Mouse (Mus musculus): ENCODE data around the gene Cldn5. TPM values are rescaled to one million over a fixed set of nuclear protein-coding genes. Genes with fewer than 3 reads are reported as not detected.

Cldn5 gene
- polyA plus RNA-seq, 1 experiment from 2014 or later, result 27.2 TPM

DNA sequence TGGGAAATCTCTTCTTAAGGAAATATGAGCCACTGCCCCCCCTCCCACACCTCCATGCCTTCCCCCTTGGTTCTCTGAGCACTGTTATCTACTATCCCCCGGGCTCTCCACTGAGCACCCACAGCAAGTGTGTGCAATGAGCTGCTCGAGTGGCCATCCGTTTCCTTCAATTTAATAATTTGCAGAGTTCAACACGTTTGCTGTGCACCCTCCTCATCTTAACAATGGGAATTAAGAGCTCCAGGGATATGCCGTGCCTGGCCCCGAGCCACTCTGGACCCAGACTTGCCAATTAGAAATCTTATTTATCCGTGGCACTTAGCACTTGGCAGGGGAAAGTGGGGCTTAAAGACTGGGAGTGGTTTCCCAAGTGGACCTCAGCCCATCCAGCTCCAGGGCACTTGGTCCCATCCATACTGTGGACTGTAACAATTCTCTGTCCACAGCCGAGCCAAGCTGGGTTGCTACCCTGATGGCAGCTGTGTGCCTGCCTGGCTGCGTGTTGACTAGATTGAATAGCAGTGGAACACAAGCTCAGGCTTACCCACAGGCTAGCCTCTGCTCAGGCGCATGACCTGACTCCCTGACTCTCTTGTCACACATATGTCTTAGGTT is 24.7 kb upstream of the Cldn5 start:
- H3K27me3 ChIP-seq (replicated peaks; ENCODE audit: control insufficient read depth, insufficient read depth, low read length), result no peaks in the 10 kb centered on the region
- H3K9ac ChIP-seq (ENCODE audit: low read depth, low read length), result no peak overlapping the region
- WGBS, result 72% methylated on average over 10 of the region's 10 CpGs
- H3K36me3 ChIP-seq (ENCODE audit: control insufficient read depth, insufficient read depth, low read length), result no peaks in the 10 kb centered on the region
- no peak for ATAC-seq
- H3K27ac ChIP-seq (ENCODE audit: low read length), result no peak overlapping the region
- no peak overlapping the region for H3K4me2 ChIP-seq (ENCODE audit: low read depth, low read length)
- no peaks in the 10 kb centered on the region for H3K9me3 ChIP-seq (ENCODE audit: control insufficient read depth, low read length)
- H3K4me3 ChIP-seq (ENCODE audit: low read length), result no peak overlapping the region
- no peaks in the 10 kb centered on the region for H3K4me1 ChIP-seq (ENCODE audit: control insufficient read depth, insufficient read depth, low read length)

DNA sequence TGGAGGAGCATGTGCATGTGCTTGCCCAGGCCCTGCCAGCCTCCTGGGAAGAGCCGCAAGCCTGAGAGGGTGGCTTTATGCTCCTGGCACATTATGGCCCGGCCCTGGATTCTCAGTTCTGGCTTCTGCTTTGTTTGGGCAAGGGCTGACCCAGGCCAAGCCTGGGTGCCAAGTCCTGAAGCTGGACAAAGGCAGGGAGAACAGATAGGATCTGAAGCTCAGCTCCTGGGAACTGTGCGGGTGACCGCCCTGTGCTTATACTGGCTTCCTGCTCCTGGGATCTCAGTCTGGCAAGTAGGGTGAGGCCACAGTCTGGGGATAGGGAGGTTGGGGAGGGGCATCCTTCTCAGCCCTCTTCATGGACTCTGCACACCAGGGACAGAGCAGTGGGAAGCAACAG is 14.9 kb upstream of the Cldn5 start:
- ATAC-seq, result no peak
- 85% methylated on average over 4 of the region's 4 CpGs for WGBS

DNA sequence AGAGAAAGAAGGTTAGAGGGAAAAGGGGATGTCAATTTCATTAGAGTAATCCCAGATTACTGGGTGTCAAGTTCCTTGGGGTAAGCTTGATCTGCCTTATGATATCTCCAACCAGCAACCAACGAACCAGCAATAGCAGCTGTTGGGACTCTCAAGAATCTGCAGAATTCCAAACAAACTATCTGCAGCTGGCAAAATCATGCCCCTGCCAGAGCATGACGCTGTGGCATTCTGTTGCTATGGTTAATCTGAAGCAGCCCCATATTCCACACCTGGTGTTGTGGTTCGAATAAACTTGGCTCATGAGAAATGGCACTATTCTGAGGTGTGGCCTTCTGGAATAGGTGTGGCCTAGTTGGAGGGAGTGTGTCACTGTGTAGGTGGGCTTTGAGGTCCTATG is 13.7 kb upstream of the Cldn5 start:
- Histone ChIP-seq H3K27ac (ENCODE audit: low read length) (no peak overlapping the region), H3K4me3 (ENCODE audit: low read length) (no peak overlapping the region), H3K4me2 (ENCODE audit: low read depth, low read length) (no peak overlapping the region), H3K9ac (ENCODE audit: low read depth, low read length) (no peak overlapping the region), H3K4me1 (ENCODE audit: control insufficient read depth, insufficient read depth, low read length) (no peaks in the 10 kb centered on the region), H3K9me3 (ENCODE audit: control insufficient read depth, low read length) (no peaks in the 10 kb centered on the region), H3K36me3 (ENCODE audit: control insufficient read depth, insufficient read depth, low read length) (no peaks in the 10 kb centered on the region), H3K27me3 (replicated peaks; ENCODE audit: control insufficient read depth, insufficient read depth, low read length) (no peaks in the 10 kb centered on the region)
- no peak for ATAC-seq
- WGBS, result 60% methylated on average over 3 of the region's 3 CpGs

More for the DNA sequence above, 14.9 kb upstream of the Cldn5 start:
- Histone ChIP-seq H3K9me3 (ENCODE audit: control insufficient read depth, low read length) (no peaks in the 10 kb centered on the region), H3K27ac (ENCODE audit: low read length) (no peak overlapping the region), H3K4me2 (ENCODE audit: low read depth, low read length) (no peak overlapping the region), H3K4me3 (ENCODE audit: low read length) (no peak overlapping the region), H3K9ac (ENCODE audit: low read depth, low read length) (no peak overlapping the region), H3K27me3 (replicated peaks; ENCODE audit: control insufficient read depth, insufficient read depth, low read length) (no peaks in the 10 kb centered on the region), H3K4me1 (ENCODE audit: control insufficient read depth, insufficient read depth, low read length) (no peaks in the 10 kb centered on the region), H3K36me3 (ENCODE audit: control insufficient read depth, insufficient read depth, low read length) (no peaks in the 10 kb centered on the region)

DNA sequence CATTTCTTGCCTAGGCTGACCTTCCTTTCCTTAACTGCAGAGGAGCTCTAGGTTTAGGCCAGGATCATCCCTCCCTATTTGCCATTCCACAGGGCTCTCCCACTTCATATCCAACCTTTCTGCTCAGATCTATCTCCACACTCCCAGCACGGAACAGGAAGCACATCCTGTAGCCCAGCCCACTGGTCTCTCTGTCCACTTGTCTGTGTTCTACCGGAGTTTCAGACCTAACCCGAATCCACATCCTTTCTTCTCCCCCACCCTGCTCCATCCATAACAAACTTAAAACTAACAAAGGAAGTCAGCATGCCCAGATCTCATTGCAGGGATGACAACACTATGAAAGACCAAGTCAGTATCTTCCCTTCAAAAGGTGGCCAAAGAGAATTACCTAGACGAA is 10.3 kb upstream of the Cldn5 start:
- Histone ChIP-seq H3K36me3 (ENCODE audit: control insufficient read depth, insufficient read depth, low read length) (no peaks in the 10 kb centered on the region), H3K4me3 (ENCODE audit: low read length) (no peak overlapping the region), H3K4me2 (ENCODE audit: low read depth, low read length) (no peak overlapping the region), H3K9ac (ENCODE audit: low read depth, low read length) (no peak overlapping the region), H3K9me3 (ENCODE audit: control insufficient read depth, low read length) (no peaks in the 10 kb centered on the region), H3K27me3 (replicated peaks; ENCODE audit: control insufficient read depth, insufficient read depth, low read length) (no peaks in the 10 kb centered on the region), H3K4me1 (ENCODE audit: control insufficient read depth, insufficient read depth, low read length) (no peaks in the 10 kb centered on the region), H3K27ac (ENCODE audit: low read length) (no peak overlapping the region)
- no peak for ATAC-seq
- WGBS, result 66% methylated on average over 4 of the region's 4 CpGs

DNA sequence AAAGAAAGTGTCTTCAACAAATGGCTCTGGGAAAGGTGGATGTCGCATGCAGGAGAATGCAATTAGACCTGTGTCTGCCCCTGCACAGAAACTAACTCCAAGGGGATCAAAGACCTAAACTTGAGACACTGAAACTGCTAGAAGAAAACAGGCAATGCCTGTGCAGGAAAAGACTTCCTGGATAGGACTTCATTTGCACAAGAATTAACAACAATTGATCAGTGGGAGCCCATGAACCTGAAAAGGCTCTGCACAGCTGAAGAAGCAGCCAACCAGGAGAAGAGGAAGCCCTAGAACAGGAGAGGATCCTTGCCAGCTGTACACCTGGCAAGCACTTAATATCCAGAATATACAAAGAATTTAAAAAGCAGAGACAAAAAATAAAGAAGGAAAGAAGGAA is 7.1 kb upstream of the Cldn5 start:
- Histone ChIP-seq H3K4me2 (ENCODE audit: low read depth, low read length) (no peak overlapping the region), H3K9ac (ENCODE audit: low read depth, low read length) (no peak overlapping the region), H3K27me3 (replicated peaks; ENCODE audit: control insufficient read depth, insufficient read depth, low read length) (no peaks in the 10 kb centered on the region), H3K4me1 (ENCODE audit: control insufficient read depth, insufficient read depth, low read length) (no peaks in the 10 kb centered on the region), H3K36me3 (ENCODE audit: control insufficient read depth, insufficient read depth, low read length) (no peaks in the 10 kb centered on the region), H3K27ac (ENCODE audit: low read length) (no peak overlapping the region), H3K9me3 (ENCODE audit: control insufficient read depth, low read length) (no peaks in the 10 kb centered on the region), H3K4me3 (ENCODE audit: low read length) (no peak overlapping the region)
- WGBS, result 60% methylated on average over 1 of the region's 1 CpGs
- ATAC-seq, result no peak

DNA sequence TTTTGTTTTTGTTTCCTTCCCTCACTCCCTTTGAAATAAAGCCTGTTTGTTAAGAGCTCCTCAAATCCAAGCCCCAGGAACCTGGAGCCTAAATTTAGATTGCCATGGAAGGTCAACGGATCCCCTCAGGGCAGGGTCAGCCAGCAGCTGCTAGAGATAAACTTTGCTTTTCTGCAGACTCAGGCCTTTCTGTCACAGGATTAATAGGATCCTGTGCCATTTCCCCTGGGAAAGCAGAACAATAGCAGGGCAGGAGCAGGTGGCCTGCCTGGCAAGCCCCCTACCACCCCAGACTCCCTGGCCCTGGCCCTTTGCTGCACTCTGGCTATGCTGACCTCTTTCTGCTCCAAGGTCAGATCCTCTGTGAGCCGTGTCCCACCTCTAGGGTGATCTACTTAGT is 2.7 kb upstream of the Cldn5 start:
- Histone ChIP-seq H3K4me2 (ENCODE audit: low read depth, low read length) (no peak overlapping the region), H3K36me3 (ENCODE audit: control insufficient read depth, insufficient read depth, low read length) (no peaks in the 10 kb centered on the region), H3K27me3 (replicated peaks; ENCODE audit: control insufficient read depth, insufficient read depth, low read length) (peaks cover 34% of the 10 kb centered on the region), H3K27ac (ENCODE audit: low read length) (no peak overlapping the region), H3K4me1 (ENCODE audit: control insufficient read depth, insufficient read depth, low read length) (peaks cover 9% of the 10 kb centered on the region; the same call in 1 of the 2 replicates), H3K4me3 (ENCODE audit: low read length) (no peak overlapping the region), H3K9me3 (ENCODE audit: control insufficient read depth, low read length) (no peaks in the 10 kb centered on the region), H3K9ac (ENCODE audit: low read depth, low read length) (no peak overlapping the region)
- no peak for ATAC-seq
- WGBS, result 29% methylated on average over 2 of the region's 2 CpGs

DNA sequence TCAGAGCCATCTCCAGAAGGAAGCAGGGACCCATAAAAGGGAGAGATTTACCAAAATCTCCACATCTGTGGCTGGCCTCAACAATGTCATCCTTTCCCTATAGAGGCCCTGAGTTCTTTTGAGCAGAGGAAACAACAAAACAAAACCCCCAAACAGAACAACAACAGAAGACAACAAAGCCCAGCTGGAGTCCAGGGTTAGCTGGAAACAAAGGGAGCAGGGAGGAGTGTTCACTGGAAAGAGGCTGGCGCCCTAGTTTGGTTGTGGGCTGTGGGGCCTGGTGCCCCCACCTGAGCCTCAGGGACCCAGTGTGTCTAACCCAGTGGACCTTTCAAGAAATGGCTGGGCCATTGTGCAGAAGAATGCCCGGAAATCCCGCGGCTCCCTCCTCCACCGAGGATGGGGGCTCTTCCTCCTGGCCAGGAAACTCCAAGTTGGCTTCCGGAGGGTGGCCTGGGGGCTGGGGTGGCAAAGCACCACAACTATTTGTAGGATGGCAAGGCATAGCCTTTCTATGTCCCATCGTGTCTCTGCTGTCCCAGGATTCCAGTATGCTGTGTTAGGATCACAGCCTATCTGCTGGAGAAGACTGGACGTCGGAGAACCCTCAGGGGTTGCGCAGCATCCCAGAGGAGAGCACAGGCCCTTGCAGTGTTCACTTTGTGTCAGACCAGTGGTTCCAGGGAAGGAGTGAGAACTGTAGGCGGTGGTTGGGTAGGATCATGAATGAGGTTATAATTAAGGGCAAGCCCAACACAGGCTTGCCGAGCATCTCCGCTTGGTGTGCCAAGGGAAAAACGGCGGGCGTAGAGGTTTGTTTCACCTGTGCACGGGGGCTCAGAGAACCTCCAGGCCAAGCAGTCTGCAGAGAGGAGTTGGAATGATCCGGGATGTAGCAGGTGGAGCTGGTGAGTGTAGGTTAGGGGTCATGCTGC is 759 bp upstream of the Cldn5 start:
- no peak overlapping the region for H3K9ac ChIP-seq (ENCODE audit: low read depth, low read length)
- no peaks in the 10 kb centered on the region for H3K9me3 ChIP-seq (ENCODE audit: control insufficient read depth, low read length)
- WGBS, result 40% methylated on average over 18 of the region's 18 CpGs
- H3K4me3 ChIP-seq (ENCODE audit: low read length), result no peak overlapping the region
- H3K36me3 ChIP-seq (ENCODE audit: control insufficient read depth, insufficient read depth, low read length), result no peaks in the 10 kb centered on the region
- ATAC-seq, result no peak
- H3K27ac ChIP-seq (ENCODE audit: low read length), result peak overlapping the region; percentile 48; the same call in 1 of the 2 replicates
- peaks cover 9% of the 10 kb centered on the region; the same call in 1 of the 2 replicates for H3K4me1 ChIP-seq (ENCODE audit: control insufficient read depth, insufficient read depth, low read length)
- H3K4me2 ChIP-seq (ENCODE audit: low read depth, low read length), result no peak overlapping the region
- H3K27me3 ChIP-seq (replicated peaks; ENCODE audit: control insufficient read depth, insufficient read depth, low read length), result peaks cover 39% of the 10 kb centered on the region

DNA sequence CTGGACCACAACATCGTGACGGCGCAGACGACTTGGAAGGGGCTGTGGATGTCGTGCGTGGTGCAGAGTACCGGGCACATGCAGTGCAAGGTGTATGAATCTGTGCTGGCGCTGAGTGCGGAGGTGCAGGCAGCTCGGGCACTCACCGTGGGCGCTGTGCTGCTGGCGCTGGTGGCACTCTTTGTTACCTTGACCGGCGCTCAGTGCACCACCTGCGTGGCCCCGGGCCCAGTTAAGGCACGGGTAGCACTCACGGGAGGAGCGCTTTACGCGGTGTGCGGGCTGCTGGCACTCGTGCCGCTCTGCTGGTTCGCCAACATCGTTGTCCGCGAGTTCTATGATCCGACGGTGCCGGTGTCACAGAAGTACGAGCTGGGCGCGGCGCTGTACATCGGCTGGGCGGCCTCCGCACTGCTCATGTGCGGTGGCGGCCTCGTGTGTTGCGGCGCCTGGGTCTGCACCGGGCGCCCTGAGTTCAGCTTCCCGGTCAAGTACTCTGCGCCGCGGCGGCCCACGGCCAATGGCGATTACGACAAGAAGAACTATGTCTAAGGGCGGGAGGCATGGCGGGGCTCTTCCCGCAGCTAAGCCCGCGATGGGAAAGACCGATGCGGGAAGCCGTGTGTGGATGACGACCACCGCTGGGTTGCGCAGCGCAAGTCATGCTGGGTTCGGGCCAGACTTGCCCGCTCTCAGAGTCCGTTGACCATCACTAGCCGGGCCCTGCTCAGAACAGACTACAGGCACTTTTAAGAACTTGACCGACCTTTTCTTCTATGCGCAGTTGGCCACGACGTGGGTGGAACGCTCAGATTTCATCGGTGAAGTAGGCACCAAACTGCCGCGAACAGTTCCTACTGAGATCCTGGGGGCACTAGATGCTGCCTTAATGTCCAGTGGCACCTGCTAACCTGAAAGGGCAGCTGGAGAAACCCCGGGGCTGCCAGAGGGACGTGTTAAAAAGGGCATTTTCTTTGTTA is 744 bp downstream of the Cldn5 start:
- Histone ChIP-seq H3K27me3 (replicated peaks; ENCODE audit: control insufficient read depth, insufficient read depth, low read length) (peaks cover 39% of the 10 kb centered on the region), H3K36me3 (ENCODE audit: control insufficient read depth, insufficient read depth, low read length) (no peaks in the 10 kb centered on the region), H3K27ac (ENCODE audit: low read length) (no peak overlapping the region), H3K9ac (ENCODE audit: low read depth, low read length) (peak overlapping the region; percentile 51), H3K4me1 (ENCODE audit: control insufficient read depth, insufficient read depth, low read length) (peaks cover 9% of the 10 kb centered on the region; the same call in 1 of the 2 replicates), H3K4me2 (ENCODE audit: low read depth, low read length) (peak overlapping the region; percentile 66), H3K4me3 (ENCODE audit: low read length) (peak overlapping the region; percentile 49), H3K9me3 (ENCODE audit: control insufficient read depth, low read length) (no peaks in the 10 kb centered on the region)
- WGBS, result 3% methylated on average over 80 of the region's 80 CpGs
- ATAC-seq, result peak; percentile 56

DNA sequence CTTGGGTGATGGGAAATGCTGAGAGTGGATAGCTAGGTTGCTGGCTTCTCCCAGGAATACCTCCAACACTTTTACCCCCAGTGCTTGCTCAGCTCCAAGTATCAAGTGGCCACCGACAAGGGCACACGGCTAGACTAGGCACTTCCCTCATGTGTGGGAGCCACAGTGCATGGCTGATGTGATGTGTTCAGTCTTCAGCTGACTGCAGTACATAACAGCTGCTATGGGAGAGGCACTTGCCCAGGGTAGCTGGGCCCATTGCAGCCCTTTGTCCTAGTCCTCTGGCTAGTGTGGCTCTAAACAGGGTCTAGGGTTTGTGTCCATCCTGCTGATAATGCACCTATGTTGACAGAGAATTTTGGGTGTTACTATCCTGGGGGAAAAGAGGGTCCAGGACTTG is 1.8 kb downstream of the Cldn5 start:
- peak overlapping the region; percentile 49 for H3K4me3 ChIP-seq (ENCODE audit: low read length)
- 67% methylated on average over 2 of the region's 2 CpGs for WGBS
- H3K27ac ChIP-seq (ENCODE audit: low read length), result no peak overlapping the region
- no peak for ATAC-seq
- H3K4me1 ChIP-seq (ENCODE audit: control insufficient read depth, insufficient read depth, low read length), result peaks cover 9% of the 10 kb centered on the region; the same call in 1 of the 2 replicates
- H3K9me3 ChIP-seq (ENCODE audit: control insufficient read depth, low read length), result no peaks in the 10 kb centered on the region
- H3K36me3 ChIP-seq (ENCODE audit: control insufficient read depth, insufficient read depth, low read length), result 0 out of 2 replicates have a peak, but pooled peaks cover 2% of the 10 kb centered on the region
- H3K27me3 ChIP-seq (replicated peaks; ENCODE audit: control insufficient read depth, insufficient read depth, low read length), result peaks cover 39% of the 10 kb centered on the region
- H3K4me2 ChIP-seq (ENCODE audit: low read depth, low read length), result no peak overlapping the region
- H3K9ac ChIP-seq (ENCODE audit: low read depth, low read length), result 0 out of 2 replicates have a peak overlapping the region, but pooled peaks have one; percentile 51
